Mouse (Mus musculus) limb, embryonic 11.5 days (tissue): ENCODE data around the gene Ccser2. TPM values are rescaled to one million over a fixed set of nuclear protein-coding genes. Genes with fewer than 3 reads are reported as not detected.
"Not testable (repeated sequence)": the region's sequence is repeated elsewhere in the genome, so short reads cannot be mapped to it uniquely, and the experiment has no call there.

Source experiments
- ATAC-seq: fragments of 200-750 bp; cut with Nextera tagmentation; 2 replicates; pipeline ENCODE4 v1.8.0; 2017; ENCODE audit warnings: low read depth; ENCODE audit not compliant: insufficient number of reproducible peaks, low FRiP score, low TSS enrichment
- DNase-seq: peaks from one replicate; pipeline ENCODE4 v3.0.0-alpha.2; 2015; ENCODE audit warnings: low spot score
- H3K27ac ChIP-seq: fragments of 300-500 bp; sonication (generic); replicated peaks from 2 replicates; pipeline ENCODE4 v1.5.1; 2014; ENCODE audit warnings: low read depth, mild to moderate bottlenecking, low read length
- H3K27me3 ChIP-seq: fragments of 300-500 bp; sonication (generic); 2 replicates; pipeline ENCODE4 v1.6.1; 2014; ENCODE audit warnings: mild to moderate bottlenecking, low read length, mixed read lengths; ENCODE audit not compliant: control insufficient read depth, insufficient read depth
- H3K36me3 ChIP-seq: fragments of 300-500 bp; sonication (generic); 2 replicates; pipeline ENCODE4 v1.6.1; 2014; ENCODE audit warnings: mild to moderate bottlenecking, low read length, moderate library complexity, mixed read lengths; ENCODE audit not compliant: control insufficient read depth, insufficient read depth
- H3K4me1 ChIP-seq: fragments of 300-500 bp; sonication (generic); 2 replicates; pipeline ENCODE4 v1.6.1; 2014; ENCODE audit warnings: low read length, mixed read lengths; ENCODE audit not compliant: control insufficient read depth, insufficient read depth
- H3K4me2 ChIP-seq: fragments of 300-500 bp; sonication (generic); 2 replicates; pipeline ENCODE4 v1.6.1; 2014; ENCODE audit warnings: low read depth, mild to moderate bottlenecking, moderate library complexity; ENCODE audit not compliant: severe bottlenecking
- H3K4me3 ChIP-seq: fragments of 300-500 bp; sonication (generic); 2 replicates; pipeline ENCODE4 v1.5.1; 2014; ENCODE audit warnings: low read depth, low read length
- H3K9ac ChIP-seq: fragments of 300-500 bp; sonication (generic); 2 replicates; pipeline ENCODE4 v1.6.1; 2014; ENCODE audit warnings: mild to moderate bottlenecking, low read length
- H3K9me3 ChIP-seq: fragments of 300-500 bp; sonication (generic); 2 replicates; pipeline ENCODE4 v1.6.1; 2016; ENCODE audit warnings: low read length; ENCODE audit not compliant: control insufficient read depth
- WGBS: fragments of 180-500 bp; shearing (Covaris S2); extraction: QIAGEN DNeasy Blood & Tissue Kit; methylation state at CpG from one replicate; pipeline ENCODE4 v1.1.7; 2014; 5-methylcytosine and 5-hydroxymethylcytosine counted together
- polyA plus RNA-seq: library from polyadenylated mRNA; unstranded; fragments of >200 nt; fragmentation: Nextera tagmentation; extraction: Ambion mirVana; gene quantifications from 2 replicates; pipeline ENCODE4 v1.2.1, GENCODE M21; 2014

Ccser2 gene
- polyA plus RNA-seq: 28.6 and 29.7 TPM in 2 replicates

DNA sequence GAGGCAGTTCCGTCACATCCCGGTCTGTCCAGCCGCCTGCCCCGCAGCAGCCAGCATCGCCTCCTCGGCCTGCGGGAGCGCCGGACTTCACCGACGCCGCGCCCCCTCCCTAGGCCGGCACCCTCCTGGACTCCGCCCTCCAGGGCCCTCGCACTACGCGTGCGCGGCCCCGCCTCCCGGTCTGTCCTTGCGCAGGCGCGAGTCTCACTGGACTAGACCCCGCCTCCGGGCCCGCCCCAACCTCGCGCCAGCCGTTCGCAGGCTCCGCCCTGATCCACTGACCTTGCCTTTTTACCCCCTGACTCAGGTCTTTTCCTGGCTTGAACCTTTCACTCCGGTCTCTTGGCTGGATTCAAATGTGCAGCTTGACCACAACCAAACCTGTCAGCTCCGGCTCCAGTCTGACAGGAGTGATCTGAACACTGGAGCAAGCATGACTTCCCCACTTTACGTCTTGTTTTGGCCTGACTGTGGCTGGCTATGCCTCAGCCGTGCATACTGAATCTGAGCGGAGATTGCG, at the start of gene Ccser2:
Ccser2 (minus strand) TSS at position 150 of the 520 bp plus-strand sequence.
- peak within 1 kb of the TSS; percentile 55 for H3K27ac ChIP-seq
- peak; percentile 100 for ATAC-seq
- WGBS: 3% methylated on average over 33 of the region's 39 CpGs
- no peaks in the 10 kb centered on the region for H3K36me3 ChIP-seq
- peak; percentile 97 for DNase-seq
- H3K9ac ChIP-seq: peak within 1 kb of the TSS; percentile 84
- H3K27me3 ChIP-seq: no peaks in the 10 kb centered on the region
- H3K4me3 ChIP-seq: peak within 1 kb of the TSS; percentile 87
- H3K9me3 ChIP-seq: no peaks in the 10 kb centered on the region
- no peaks in the 10 kb centered on the region for H3K4me1 ChIP-seq
- H3K4me2 ChIP-seq: peak within 1 kb of the TSS; percentile 50

DNA sequence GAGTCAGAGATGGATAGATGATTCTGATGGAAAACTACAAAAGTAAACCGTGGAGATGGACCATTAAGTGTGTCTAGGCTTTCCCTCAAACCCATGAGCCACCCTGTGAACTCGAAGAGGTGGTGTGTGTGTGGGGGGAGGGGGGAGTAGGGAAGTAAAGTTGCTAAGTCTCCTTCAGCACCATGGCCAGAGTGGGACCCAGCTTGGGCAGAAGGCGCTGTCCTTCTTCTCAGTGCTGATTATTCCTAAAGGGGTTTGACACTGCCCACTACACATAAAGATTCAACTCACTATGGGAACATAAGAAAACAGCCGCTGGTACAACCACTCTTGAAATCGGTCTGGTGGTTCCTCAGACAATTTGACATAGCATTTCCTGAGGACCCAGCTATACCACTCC, 47.3 kb upstream of the Ccser2 start:
- H3K9me3 ChIP-seq: no peaks in the 10 kb centered on the region
- H3K9ac ChIP-seq: no peak overlapping the region
- no peaks in the 10 kb centered on the region for H3K27me3 ChIP-seq
- no peak overlapping the region for H3K27ac ChIP-seq
- no peak overlapping the region for H3K4me2 ChIP-seq
- ATAC-seq: no peak
- no peaks in the 10 kb centered on the region for H3K36me3 ChIP-seq
- DNase-seq: peak; percentile 56
- WGBS: 24% methylated on average over 5 of the region's 5 CpGs
- H3K4me3 ChIP-seq: no peak overlapping the region
- no peaks in the 10 kb centered on the region for H3K4me1 ChIP-seq

DNA sequence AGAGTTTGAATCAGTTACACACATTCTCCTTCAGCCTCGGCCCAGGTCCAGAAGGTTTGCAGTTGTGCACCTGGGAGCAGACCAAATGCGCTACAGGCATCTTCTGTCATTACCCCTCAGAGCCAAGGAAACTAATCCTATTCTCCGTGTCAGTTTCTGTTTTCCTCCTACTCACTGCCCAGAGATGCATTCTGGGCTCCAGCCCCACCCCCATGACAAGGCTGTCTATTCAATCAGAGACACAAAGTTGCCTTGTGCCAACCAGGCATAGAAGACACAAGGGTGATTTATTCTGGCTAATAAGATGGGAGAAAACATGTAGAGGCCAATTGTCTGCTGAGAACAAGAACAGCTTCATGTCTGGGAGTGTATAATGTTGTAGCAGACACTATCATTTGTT, 45.1 kb upstream of the Ccser2 start:
- Histone ChIP-seq H3K4me2 (no peak overlapping the region), H3K27ac (no peak overlapping the region), H3K4me1 (no peaks in the 10 kb centered on the region), H3K27me3 (no peaks in the 10 kb centered on the region), H3K9ac (no peak overlapping the region), H3K36me3 (no peaks in the 10 kb centered on the region), H3K4me3 (no peak overlapping the region), H3K9me3 (no peaks in the 10 kb centered on the region)
- DNase-seq (no peak), ATAC-seq (no peak)
- 56% methylated on average over 3 of the region's 3 CpGs for WGBS

DNA sequence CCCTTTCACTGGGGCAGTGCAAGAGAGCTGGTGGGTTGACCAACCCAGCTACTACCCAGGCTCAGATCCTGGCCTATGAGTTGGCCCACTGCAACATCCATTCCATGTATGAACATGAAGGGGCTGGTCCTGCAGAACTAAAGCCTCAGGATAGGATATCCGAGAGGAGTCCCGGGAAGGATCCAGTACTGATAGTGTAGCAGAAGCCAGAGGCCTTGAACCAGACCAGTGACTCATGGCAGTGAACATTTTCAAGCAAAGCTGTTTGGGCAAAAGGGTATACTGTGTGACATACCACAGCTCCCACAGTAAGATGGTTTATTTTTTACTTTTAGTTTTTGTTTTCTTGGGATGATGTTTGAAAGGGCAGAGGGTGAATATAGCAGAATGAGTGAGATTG, 41.1 kb upstream of the Ccser2 start:
- H3K4me3 ChIP-seq: no peak overlapping the region
- H3K9me3 ChIP-seq: no peaks in the 10 kb centered on the region
- no peaks in the 10 kb centered on the region for H3K27me3 ChIP-seq
- DNase-seq (no peak), ATAC-seq (no peak)
- H3K36me3 ChIP-seq: no peaks in the 10 kb centered on the region
- no peak overlapping the region for H3K9ac ChIP-seq
- H3K4me1 ChIP-seq: no peaks in the 10 kb centered on the region
- H3K27ac ChIP-seq: no peak overlapping the region
- no peak overlapping the region for H3K4me2 ChIP-seq
- WGBS: 97% methylated on average over 2 of the region's 2 CpGs

DNA sequence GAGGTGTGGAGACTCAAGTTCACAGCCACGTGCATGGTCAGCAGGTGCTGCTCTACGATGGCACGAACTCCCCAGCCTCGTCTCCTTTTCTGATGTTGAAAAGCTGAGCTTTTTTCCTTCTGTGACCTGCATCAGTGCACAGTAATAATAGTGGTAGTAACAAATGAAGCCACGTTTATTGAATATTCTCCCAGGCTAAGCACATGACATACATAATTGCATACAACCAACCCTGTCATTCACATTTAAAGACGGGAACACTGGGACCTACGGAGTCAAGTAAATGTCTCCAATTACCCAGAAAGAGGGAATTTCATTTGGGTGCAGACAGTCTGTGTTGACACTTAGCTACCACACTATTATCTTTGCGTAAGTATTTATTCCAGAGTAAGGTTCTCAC, 37.9 kb upstream of the Ccser2 start:
- no peak overlapping the region for H3K9ac ChIP-seq
- DNase-seq: no peak
- H3K9me3 ChIP-seq: no peaks in the 10 kb centered on the region
- no peak for ATAC-seq
- no peak overlapping the region for H3K4me3 ChIP-seq
- no peaks in the 10 kb centered on the region for H3K4me1 ChIP-seq
- H3K27ac ChIP-seq: no peak overlapping the region
- H3K36me3 ChIP-seq: no peaks in the 10 kb centered on the region
- H3K4me2 ChIP-seq: no peak overlapping the region
- no peaks in the 10 kb centered on the region for H3K27me3 ChIP-seq
- WGBS: 81% methylated on average over 8 of the region's 8 CpGs

DNA sequence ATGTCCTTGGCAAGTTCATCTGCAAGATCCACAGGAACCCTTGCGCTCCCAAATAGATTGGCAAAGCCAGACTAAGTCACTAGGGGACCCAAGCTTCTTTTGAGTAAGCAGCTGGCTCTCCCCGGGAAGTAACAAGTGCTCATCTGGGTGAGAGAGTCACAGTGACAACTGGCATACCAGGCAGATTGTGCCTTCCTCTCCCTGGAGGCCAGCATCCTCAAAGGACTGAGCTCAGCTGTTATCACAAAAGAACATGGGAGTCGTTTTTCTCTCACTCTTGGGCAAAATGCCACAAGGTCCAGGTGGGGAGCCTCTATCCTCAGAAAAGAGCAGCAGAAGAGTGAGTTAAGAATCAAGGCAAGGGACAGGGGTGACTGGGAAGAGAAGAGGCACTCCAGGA, 37.3 kb upstream of the Ccser2 start:
- Histone ChIP-seq H3K4me3 (no peak overlapping the region), H3K4me1 (no peaks in the 10 kb centered on the region), H3K9ac (no peak overlapping the region), H3K27ac (no peak overlapping the region), H3K36me3 (no peaks in the 10 kb centered on the region), H3K4me2 (no peak overlapping the region), H3K9me3 (no peaks in the 10 kb centered on the region), H3K27me3 (no peaks in the 10 kb centered on the region)
- WGBS: 28% methylated on average over 3 of the region's 3 CpGs
- DNase-seq (no peak), ATAC-seq (no peak)

DNA sequence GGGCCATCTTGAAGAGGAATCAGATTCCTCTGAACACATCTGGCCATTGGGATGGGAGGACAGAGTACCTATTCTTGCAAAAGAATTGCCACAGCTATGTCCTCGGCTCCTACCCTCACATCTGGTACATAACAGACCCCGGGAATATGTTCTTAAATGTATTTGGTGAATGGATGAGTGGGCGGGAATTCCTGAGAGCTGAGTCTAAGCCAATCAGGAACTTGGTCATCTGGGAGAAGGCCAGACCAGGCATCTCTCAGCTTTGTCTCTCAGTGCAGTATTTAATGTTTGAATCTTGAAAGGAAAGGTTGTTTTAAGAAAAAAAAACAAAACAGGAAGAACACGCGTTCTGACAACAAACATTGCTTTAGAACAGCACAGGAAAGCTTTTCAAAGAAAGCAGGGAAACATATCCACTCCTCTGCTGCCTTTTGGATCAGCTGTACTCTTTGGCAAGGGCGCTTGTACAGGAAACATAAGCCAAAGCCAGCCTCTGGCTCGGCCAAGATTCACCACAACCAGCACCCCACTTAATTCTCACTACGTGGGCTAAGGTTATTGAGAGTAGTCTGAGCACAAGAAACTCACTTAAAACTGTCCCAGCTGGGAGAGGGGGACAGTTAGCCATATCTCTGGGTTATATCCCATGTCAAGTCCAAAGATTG, 35.0 kb upstream of the Ccser2 start:
- 83% methylated on average over 8 of the region's 8 CpGs for WGBS
- no peak overlapping the region for H3K4me3 ChIP-seq
- ATAC-seq (no peak), DNase-seq (no peak)
- H3K9me3 ChIP-seq: no peaks in the 10 kb centered on the region
- H3K4me1 ChIP-seq: no peaks in the 10 kb centered on the region
- no peaks in the 10 kb centered on the region for H3K36me3 ChIP-seq
- H3K27ac ChIP-seq: no peak overlapping the region
- no peak overlapping the region for H3K4me2 ChIP-seq
- no peak overlapping the region for H3K9ac ChIP-seq
- H3K27me3 ChIP-seq: no peaks in the 10 kb centered on the region

DNA sequence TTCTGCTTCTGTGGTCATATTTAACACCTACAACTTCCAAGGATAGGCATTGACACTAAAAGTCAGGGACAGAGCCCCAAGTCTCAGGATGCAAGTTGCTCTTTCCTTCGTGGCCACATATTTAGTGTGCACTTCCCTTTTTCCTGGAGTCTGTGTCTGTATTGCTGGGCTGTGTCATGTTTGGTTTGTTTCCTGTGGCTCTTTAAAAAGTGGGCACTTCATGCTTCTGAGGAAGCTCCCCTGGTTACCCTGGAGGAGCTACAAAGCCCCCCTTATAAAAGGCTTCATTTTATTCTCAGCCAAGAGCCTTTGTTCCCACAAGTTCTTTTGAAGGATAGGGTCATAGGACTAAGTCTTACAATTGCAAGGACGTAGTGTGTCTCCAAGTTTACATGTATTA, 34.3 kb upstream of the Ccser2 start:
- Histone ChIP-seq H3K27me3 (no peaks in the 10 kb centered on the region), H3K36me3 (no peaks in the 10 kb centered on the region), H3K9me3 (no peaks in the 10 kb centered on the region), H3K4me3 (no peak overlapping the region), H3K4me2 (no peak overlapping the region), H3K9ac (no peak overlapping the region), H3K27ac (no peak overlapping the region), H3K4me1 (no peaks in the 10 kb centered on the region)
- DNase-seq (no peak), ATAC-seq (no peak)
- WGBS: 76% methylated on average over 2 of the region's 2 CpGs

DNA sequence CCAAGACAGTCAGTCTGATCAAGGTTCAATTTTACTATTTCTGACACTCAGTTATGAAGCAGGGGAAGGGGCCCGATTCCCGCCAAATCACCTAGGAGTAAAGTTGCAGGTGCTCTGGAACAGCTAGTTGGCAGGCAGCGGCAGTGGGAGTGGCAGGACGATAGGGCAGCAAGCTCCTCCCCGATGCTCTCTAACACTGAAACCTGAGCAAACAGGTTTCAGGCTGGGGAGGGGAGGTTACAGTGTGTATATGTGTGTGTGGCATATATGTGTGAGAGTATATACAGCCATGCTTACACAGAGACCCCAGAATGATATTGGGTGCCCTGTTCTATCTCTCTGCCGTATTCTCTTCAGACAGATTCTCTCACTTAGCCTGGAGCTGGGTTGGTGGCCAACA, 32.2 kb upstream of the Ccser2 start:
- not testable (repeated sequence) for H3K27ac ChIP-seq, H3K4me1 ChIP-seq, H3K9ac ChIP-seq, H3K27me3 ChIP-seq, H3K4me3 ChIP-seq, H3K9me3 ChIP-seq, ATAC-seq, H3K4me2 ChIP-seq, H3K36me3 ChIP-seq, DNase-seq
- 79% methylated on average over 6 of the region's 6 CpGs for WGBS
